Mouse (Mus musculus) neutrophil, adult 5-6 weeks (primary cell): ENCODE measurements at regions not wholly inside any gene's neighbourhood (a gene's known extent, or its start where the extent isn't known, plus 50 kb on each side); places are given as distances from the start of the nearest gene placed in this dataset.

Experiments
- ATAC-seq: fragments of 151-379, 151-347 bp; 2 replicates; pipeline ENCODE4 v1.8.0; 2017; ENCODE audit warnings: mild to moderate bottlenecking, moderate TSS enrichment; ENCODE audit not compliant: insufficient number of reproducible peaks, poor library complexity, low FRiP score, severe bottlenecking; ENCODE audit errors: extremely low read depth

GRCm38 (mm10) chr17:43206701-43207470 lies 63.2 kb upstream of the Adgrf1 start:
- no peak for ATAC-seq

- no peak for ATAC-seq
These were observed 60.4 kb upstream of the Adgrf1 start for GRCm38 (mm10) chr17:43209727-43210126.

- ATAC-seq = no peak
These were observed 56.1 kb upstream of the Adgrf1 start for GRCm38 (mm10) chr17:43214038-43214437.

- ATAC-seq = no peak
These were observed 50.5 kb upstream of the Adgrf1 start for GRCm38 (mm10) chr17:43219636-43220035.
